Mouse (Mus musculus) gastrocnemius, postnatal 14 days (tissue): ENCODE results near the gene Pkig. TPM values are rescaled to one million over a fixed set of nuclear protein-coding genes. Genes with fewer than 3 reads are reported as not detected.

Experiments
- total RNA-seq, 2 experiments: library from RNA; stranded (reverse); gene quantifications; 2 replicates each; pipeline ENCODE4 v1.2.3; 2021

Gene Pkig
- total RNA-seq, 2 experiments from 2014 or later, result 78.2 to 85.3 TPM

Other genes starting within 250 kb of the Pkig start
- 10 to 100 TPM; 25.9 to 29.5 TPM for gene Oser1, start 233.7 kb upstream of the Pkig start, total RNA-seq
- gene Gdap1l1, start 219.9 kb upstream of the Pkig start, total RNA-seq, result under 1 TPM in 1 of 2 experiments, not detected in 1; 0.23 TPM
- gene Fitm2, start 185.8 kb upstream of the Pkig start, total RNA-seq, result 10 to 100 TPM; 46.2 to 63.3 TPM
- not detected for gene R3hdml, start 166.1 kb upstream of the Pkig start, total RNA-seq
- not detected for gene Hnf4a, start 151.6 kb upstream of the Pkig start, total RNA-seq
- 1 to 10 TPM; 7.7 to 8.2 TPM for gene Ttpal, start 56.1 kb upstream of the Pkig start, total RNA-seq
- gene Serinc3, start 13.3 kb upstream of the Pkig start, total RNA-seq, result 100 to 1,000 TPM; 124 to 167 TPM
- gene Ada, start 91.9 kb downstream of the Pkig start, total RNA-seq, result 1 to 10 TPM in 1 of 2 experiments, under 1 TPM in 1; 0.91 to 1.5 TPM
- under 1 TPM; 0.27 to 0.39 TPM for gene Ccn5, start 162.5 kb downstream of the Pkig start, total RNA-seq
- not detected for gene Kcnk15, start 195.3 kb downstream of the Pkig start, total RNA-seq